Mouse (Mus musculus) kidney, adult 9 months (tissue): ENCODE data around the gene Card10.

ENCODE experiments used
- DNase-seq: peaks from one replicate; pipeline ENCODE4 v3.0.0; 2022

Gene Card10

GRCm38 (mm10) chr15:78730315-78731049 is 72.4 kb downstream of the Card10 start:
- no peak for DNase-seq

DNA sequence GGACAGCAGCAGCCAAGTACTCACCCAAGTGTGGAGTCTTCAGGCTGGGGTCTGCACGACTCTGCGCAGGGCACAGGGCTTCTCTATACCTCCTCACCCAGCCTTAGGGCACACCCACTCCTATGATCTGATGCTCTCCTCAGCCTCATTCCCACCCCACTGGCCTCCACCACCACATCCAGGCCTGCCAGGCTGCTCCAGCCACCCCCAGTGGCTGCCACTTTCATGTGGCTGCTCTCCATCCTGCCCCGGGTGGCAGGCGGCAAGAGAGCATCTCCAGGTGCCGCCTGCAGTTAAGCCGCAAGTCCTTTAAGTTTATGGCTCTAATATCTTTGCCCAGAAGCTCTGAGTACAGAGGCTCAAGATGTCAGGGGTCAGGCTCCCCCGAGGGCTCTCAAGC is 76.1 kb downstream of the Card10 start:
- no peak for DNase-seq
